Mouse (Mus musculus) gastrocnemius, postnatal 14 days (tissue): Measurements from ENCODE around the gene Srgap2. TPM values are rescaled to one million over a fixed set of nuclear protein-coding genes. Genes with fewer than 3 reads are reported as not detected.
"Not testable (repeated sequence)": the region's sequence is repeated elsewhere in the genome, so short reads cannot be mapped to it uniquely, and the experiment has no call there.

Experiments
- DNase-seq: peaks from one replicate; pipeline ENCODE4 v3.0.0; 2021; ENCODE audit warnings: mixed read lengths
- intact Hi-C: fragments of 180-260 bp; cut with DNase I; formaldehyde crosslinking; loops from one replicate; pipeline ENCODE4 v1.15.1; 2025; ENCODE audit warnings: low total_unique reads
- long read RNA-seq, 2 experiments: library from polyadenylated mRNA; stranded (forward); transcript quantifications; one replicate each; pipeline ENCODE4 v2.0.0; 2021
- total RNA-seq, 2 experiments: library from RNA; stranded (reverse); gene quantifications; 2 replicates each; pipeline ENCODE4 v1.2.3; 2021

Srgap2 gene
- 10 to 100 TPM; 21.2 to 21.5 TPM for total RNA-seq
- long read RNA-seq, experiment 1, full-length matches to known transcripts, result 1 of 10 reads
- long read RNA-seq, experiment 1, partial matches to known transcripts, result 1 of 10 reads
- long read RNA-seq, experiment 1, other reads (novel, unspliced or antisense), result 8 of 10 reads
- long read RNA-seq, experiment 2, full-length matches to known transcripts, result 7 of 14 reads
- long read RNA-seq, experiment 2, partial matches to known transcripts, result 3 of 14 reads
- long read RNA-seq, experiment 2, other reads (novel, unspliced or antisense), result 4 of 14 reads

DNA sequence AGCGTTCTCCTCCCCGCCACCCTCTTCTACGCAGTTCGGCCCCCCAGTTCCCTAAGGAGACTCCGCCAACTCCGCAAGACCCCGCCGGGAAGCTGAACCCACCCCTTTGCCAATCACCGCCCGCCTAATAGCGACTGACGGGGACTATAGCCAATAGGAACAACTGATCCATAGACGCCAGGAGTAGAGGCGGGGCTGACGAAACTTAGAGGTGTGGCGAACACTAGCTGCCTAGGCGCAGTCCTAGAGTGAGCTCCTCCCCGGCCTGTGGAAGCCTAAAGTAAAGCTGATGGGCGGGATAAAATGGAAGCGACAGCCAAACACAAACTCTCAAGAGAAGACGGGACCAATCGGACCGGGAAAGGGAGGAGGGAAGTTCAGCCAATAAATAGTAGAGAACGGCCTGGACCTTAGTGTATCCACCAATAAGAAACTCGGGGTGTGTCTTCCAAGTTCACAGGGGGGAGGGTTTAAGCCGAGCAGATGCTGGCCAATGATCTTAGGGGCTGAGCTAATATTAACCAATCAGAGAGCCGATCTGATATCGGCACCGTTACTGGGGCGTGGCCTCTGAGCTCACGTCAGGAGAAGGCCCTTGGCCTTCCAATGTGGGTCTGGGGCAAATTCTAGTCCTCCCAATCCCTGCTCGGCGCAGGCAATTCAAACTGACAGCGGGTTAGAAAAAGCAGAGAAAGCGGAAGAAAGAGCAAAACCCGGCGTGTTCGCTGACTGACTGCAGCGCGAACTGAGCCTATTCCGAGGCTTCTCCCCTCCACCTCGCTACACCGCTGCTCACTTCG lies at the start of gene Srgap2, which contains the start of gene Fam72a:
Gene Srgap2 (minus strand): TSS at position 72 of the 800 bp plus-strand sequence.
Gene Fam72a (plus strand): TSS at position 623 of the 800 bp plus-strand sequence.
- intact Hi-C loops, result loop anchor here (5.0 kb wide), 1 partner anchor 100 kb away; no protein-coding TSS in a partner anchor
- DNase-seq, result peak; percentile 95

DNA sequence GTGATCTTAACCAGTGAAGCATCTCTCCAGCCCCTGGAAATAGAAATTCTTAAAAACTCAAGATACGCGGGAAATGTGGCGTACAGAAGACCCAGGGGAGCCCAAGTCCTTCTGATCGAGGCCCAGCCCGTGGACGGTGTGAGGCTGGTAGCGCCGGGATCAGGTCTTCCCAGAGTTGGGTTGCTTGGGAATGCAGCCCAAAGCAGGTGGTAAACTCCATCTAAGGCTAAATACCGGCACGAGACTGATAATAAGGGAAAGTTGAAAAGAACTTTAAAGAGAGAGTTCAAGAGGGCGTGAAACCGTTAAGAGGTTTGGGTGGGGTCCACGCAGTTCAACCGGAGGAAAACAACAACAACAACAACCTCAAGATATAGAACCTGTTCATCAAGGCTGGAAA lies 46.6 kb upstream of the Srgap2 start:
- DNase-seq, result peak; percentile 31
- intact Hi-C loops, result no loop called here

DNA sequence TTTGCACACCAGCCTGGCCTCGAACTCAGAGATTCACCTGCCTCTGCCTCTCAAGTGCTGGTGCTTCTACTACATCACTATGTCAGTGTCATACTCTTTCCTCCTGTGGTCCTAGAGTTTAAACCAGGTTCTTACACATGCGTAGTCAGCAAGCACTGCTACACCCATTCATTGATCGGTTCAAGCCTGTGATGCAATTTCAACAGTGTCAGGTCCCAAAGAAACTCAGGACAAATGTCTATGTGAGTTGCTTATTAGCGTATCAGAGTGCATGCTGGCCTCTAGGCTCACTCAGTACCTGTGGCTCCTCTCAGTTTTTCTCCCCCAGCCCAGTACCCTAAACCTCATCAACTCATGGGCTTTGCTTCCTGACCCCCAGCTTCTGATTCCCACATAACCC lies 43.2 kb upstream of the Srgap2 start:
- intact Hi-C loops, result no loop called here
- DNase-seq, result no peak

DNA sequence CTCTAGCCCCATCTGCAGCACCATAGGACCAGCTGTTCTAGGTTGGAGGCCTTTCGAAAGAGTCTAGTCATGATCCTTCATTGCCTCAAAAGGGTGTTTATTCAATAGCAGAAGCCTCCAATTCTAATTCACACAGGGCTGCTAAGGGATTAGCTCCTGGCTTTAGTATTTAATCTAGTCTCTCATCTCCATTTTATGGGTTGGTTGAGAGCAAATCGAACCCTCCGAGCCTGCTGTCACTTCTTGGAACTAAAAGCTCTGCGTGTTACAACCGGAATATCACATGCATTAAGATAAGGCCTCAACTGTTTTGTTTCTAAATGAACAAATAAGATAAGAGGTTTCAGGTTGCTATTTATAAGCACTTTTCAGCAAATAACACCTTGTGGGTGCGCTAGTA lies 42.6 kb upstream of the Srgap2 start:
- intact Hi-C loops, result no loop called here
- no peak for DNase-seq

DNA sequence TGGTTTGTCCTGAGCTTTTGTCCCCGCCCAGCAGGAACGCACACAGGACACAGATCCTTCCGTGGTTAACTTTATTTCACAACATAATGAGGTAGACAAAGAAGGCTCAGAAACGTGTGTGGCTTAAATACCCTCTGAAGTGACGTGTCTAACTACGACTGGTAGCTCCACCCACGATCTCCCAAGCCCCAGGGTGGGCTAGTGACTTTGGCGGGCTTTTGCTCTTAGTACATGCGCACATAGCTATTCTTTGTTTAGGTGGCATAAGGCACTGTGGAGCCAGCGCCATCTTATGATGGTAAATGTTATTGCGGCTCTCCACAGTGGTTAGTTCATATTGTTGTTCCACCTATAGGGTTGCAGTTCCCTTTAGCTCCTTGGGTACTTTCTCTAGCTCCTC lies 38.9 kb upstream of the Srgap2 start:
- DNase-seq, intact Hi-C loops: not testable (repeated sequence)

DNA sequence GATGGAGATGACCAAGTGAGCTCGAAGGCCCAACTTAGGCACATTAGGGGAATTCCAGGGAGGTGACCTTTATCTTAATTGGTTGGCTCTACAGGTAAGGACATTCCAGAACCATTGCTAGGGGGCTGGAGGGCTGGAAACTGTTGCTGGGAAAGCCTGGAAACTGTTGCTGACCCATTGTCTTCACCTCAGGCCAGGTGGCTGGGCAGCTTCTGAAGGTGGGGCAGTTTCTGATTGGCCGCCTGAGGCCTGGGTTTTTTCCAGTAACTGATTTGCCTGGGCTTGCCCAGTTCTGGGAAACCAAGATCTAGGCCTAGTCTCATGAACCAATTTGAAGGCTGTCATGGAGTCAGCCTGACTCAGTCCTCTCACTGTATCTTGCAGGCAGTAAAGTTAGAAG lies 34.9 kb upstream of the Srgap2 start:
- no peak for DNase-seq
- intact Hi-C loops, result no loop called here

DNA sequence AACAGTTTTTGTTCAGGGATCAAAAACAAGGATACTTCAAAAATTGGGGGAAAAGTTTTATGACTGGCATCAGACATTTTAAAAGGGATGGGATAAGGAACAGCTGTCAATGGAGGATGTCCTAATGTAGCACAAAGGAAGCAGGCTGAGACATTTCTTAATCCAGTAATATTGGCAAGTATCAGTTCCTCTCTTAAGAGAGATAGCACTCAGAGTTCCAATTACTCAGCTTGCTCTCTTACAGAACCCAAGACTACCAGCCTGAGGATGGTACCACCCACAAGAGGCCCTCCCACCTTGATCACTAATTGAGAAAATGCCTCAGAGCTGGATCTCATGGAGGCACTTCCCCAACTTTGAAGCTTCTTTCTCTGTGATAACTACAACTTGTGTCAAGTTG lies 33.3 kb upstream of the Srgap2 start:
- intact Hi-C loops, result no loop called here

DNA sequence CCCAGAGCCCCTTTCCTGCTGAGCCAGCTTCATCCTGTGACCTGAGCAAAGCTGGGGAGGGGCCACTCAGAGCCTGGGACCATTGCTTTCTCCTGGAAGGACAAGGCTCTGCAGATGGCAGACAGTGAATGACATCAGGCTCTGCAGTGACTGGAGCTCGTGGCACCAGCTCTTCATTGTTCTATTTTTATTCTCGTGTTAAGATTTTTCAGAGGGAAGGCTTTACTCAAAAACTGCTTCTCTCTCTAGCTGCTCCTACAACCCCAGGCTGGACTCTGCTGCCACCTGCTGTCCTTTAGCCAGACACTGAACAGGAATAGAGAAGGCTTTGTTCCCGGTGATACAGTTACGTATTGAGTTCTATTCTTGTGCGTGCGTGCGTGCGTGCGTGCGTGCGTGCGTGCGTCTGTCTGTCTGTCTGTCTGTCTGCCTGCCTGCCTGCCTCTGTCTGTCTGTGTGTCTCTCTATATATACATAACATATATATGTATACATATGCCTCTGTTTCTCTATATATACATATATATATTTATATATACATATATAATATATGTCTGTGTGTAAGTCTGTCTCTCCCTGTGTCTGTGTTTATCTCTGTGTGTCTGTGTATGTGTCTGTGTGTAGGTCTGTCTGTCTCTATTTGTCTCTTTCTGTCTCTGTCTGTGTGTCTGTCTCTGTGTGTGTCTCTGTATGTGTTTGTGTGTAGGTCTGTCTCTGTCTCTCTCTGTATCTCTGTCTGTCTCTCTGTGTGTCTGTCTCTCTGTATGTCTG lies 28.1 kb upstream of the Srgap2 start:
- peak; percentile 78 for DNase-seq
- intact Hi-C loops, result loop anchor here (5.0 kb wide), 1 partner anchor 263 kb away; no protein-coding TSS in a partner anchor

More for the DNA sequence above, 33.3 kb upstream of the Srgap2 start:
- DNase-seq, result no peak

DNA sequence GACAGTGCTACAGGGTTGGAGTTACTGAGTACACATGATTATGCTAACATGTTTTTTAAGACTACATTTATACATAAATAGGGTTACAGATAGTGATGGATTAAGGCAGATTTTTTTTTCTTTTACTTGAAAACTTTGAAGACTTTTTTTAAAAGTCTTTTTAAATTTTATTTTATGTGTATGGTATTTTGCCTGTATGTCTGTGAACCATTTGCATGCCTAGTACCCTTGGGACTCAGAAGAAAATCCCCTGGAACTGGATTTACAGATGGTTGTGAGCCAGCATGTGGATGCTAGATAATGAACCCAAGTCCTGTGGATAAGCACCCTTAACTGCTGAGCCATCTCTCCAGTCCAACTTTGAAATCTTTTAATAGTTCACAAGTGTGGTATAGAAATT lies 26.3 kb upstream of the Srgap2 start:
- DNase-seq, result no peak
- intact Hi-C loops, result no loop called here

DNA sequence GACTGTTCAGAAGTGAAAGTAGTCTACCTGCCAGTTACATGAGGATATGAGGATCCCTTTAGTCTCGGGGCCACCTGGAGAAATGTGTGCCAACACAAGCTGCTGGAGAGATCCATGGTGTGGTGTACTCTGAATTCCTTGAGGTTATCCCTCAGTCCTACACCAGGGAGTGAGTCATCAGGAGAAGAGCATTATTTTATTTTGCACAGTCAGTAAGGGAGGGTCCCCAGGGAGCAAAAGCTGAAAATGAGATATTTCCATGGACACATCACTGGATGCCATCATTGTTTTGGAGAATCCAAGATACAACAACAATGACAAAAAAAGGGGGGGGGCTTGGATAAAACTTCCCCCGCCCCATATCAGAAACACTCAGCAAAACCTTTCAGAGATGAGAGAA lies 24.8 kb upstream of the Srgap2 start:
- intact Hi-C loops, result no loop called here
- no peak for DNase-seq

DNA sequence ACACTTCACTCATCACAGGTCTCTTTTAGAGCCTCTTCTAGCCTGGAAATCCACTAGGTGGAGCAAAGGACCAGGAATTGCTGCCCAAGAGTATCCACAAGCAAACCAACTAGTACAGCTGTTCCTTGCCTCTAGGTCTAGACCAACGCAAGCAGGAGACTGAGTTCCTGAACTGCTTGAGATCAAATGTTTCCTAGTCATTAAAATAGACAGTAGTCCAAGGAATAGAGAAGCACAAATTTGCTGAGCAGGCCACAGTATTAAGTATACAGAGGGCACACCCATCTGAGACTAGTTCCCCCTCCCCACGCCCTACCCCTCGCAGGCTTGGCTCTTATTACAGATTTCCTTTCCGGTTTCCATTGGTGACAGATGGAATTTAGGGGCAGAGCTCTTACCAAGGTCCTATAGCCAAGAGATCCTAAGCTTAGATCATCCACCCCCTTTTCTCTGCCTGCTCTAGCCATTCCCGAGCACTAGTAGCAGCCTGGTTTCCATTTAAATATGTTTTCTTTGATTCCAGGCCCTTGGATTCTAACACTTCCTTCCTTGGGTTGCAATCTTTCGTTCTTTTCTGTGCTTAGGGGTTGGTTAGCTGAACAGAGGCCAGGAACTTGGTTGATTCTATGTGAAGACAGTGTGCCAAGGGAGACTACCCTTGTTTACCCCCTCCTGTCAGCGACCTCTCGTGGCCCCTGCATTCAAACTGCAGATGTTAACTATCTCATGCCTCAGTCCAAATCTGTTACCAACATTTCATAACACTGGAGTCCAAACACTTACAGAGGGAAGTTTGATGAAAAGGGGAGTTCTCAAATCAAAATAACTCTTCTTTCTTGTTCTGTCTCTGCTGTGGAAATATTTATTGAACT lies 21.6 kb upstream of the Srgap2 start:
- DNase-seq, result peak; percentile 18
- intact Hi-C loops, result no loop called here

DNA sequence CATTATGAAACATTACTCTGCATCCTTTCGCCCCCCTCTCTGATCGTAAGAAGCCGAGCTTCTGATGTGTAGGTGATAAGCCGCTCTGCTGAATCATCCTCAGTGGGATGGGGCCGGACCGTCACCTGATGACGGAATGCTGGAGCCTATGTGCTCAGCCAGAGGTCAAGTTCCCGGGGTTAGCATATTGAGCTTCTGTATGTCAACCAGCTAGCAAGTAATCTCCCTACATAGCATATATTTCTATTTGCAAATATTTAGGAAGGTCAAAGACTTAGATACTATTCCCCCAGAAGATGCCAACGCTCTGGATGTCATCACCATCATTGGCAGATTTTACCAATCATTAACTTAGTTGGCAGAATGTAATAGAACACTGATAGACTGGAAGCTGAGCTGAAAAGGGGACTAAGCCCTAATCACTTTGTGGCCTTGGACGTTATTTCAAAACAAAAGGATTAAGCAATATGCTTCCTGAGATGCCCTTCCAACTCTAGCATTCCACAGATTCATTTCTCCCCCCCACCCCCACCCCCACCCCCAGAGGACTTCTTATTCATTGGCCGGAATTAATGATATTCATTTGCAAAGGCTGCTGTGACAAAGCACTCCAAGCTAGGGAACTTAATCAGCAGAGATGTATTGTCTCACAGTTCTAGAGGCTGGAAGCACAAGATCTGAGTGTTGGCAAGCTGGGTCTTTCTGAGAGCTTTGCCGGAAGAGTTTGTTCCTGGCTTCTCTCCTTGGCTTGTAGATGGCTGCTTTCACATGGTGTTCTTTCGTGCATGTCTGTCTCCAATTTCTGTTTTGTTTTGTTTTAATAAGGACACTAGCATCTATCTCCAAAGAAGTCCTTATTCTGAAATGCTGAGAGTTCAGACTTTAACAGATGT lies 19.9 kb upstream of the Srgap2 start:
- intact Hi-C loops, result no loop called here
- no peak for DNase-seq

DNA sequence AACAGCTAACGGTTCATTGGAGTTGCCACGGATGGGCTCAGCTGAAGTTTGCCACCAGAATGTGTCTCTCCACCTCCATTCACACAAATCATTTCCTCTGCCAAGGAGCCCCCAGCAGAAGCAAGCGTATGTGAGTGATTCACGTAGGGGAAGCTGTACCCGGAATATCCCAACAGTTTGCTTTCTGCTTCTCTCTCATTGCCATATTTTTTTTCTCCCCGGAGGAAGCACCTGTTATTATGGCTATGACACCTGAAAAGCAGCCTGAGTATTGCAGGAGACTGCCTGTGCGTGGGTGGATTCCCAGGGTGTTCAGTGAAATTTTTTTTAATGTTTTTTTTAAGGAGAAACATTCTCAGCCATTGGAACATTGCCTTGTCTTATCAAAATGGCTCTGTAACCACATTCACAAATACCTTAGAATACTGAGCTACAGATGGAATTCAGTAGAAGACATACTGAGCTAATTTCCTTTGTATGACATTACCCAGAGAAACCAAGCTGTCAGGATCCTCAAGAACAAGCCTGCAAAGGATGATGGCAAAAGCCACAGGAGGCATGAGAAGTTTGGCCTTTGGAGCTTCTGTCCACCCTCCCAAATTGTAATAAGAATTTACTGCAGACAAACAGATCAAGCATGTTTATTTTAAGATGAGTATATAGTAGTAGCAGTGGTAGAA lies 16.9 kb upstream of the Srgap2 start:
- intact Hi-C loops, result no loop called here
- no peak for DNase-seq

DNA sequence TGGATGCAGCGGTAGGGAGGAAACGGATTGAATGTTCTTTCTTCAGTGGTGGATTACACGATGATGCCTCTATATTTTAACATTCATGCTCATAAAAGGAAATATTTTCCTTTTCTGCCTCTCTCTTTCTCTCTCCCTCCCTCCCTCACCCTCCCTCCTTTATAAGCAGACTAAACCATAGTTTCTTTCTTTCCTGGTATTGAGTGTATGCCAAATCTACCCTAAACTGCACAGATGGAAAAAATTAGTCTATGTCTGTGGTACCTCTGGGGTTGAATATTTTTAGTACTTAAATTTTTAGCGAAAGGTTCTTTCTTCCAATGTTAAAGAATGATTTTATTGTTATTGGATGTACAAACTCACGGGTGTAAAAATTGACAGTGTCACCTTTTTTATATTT lies 14.8 kb upstream of the Srgap2 start:
- intact Hi-C loops, result no loop called here
- DNase-seq, result no peak

DNA sequence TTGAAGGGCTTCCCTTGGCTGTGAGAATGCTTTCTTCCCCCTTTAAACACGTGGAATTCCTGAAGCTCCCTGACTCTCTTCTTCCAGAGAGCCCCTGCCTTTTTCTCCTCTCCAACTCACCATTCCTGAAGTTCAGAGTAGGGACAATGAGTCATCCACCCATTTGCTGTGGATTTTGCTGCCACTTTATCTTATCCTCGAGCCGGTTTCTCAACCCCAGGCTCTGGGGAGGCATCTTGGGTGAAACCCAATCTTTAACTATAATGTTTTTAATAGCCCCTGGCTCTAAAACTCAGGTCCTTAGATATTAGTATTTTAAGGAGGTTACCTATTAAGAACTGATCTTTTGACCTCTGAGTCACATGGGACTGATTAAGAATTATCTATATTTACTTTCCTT lies 14.3 kb upstream of the Srgap2 start:
- DNase-seq, result no peak
- intact Hi-C loops, result no loop called here

DNA sequence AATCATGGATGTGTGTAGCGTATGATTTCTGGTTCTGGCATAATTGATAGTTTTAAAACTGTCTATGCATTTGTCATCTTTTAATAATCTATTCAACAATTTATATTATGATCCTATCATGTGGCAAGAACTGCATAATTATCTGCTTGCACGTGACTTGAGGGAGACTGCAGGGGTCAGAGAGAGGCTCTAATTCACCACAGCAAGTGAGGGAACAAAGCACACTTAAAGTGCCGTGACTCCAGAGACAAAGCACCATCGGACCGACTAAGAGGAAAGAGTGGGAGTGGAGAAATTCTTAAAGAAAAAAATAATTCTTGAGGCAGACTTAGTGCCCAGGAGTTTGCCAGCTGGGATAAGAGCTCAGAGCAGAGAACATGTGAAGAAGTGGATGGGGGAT lies 13.6 kb upstream of the Srgap2 start:
- intact Hi-C loops, result no loop called here
- DNase-seq, result no peak

DNA sequence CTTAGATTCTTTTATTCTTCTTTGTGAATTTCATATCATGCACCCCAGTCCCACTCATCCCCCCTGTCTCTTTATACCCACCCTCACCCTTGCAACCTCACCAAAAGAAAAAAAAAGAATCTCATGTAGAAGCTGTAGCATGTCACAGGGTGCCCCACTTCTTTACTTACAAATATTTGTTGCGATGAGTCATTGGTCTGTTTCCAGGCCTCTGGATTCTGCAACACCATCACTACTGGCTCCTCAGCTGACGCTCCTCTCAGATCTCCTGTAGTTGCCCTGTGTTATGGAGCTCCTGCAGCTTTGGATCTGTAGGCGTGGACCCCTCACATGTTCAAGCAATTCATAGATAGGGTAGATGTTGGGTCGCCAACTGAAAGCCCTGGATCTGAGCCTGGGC lies 12.6 kb upstream of the Srgap2 start:
- no peak for DNase-seq
- intact Hi-C loops, result loop anchor here (10.0 kb wide), 1 partner anchor 185 kb away; no protein-coding TSS in a partner anchor
